Mouse (Mus musculus) E14TG2a.4 (cell line): ENCODE data around the gene Pitpnm1.

ENCODE experiments used
- H3K27me3 ChIP-seq: 2 replicates; pipeline ENCODE4 v1.6.1; 2014; ENCODE audit warnings: low read length, control low read depth; ENCODE audit not compliant: insufficient read depth
- H3K36me3 ChIP-seq: 2 replicates; pipeline ENCODE4 v1.6.1; 2014; ENCODE audit warnings: low read length, control low read depth; ENCODE audit not compliant: insufficient read depth
- H3K4me1 ChIP-seq: replicated peaks from 2 replicates; pipeline ENCODE4 v1.6.1; 2014; ENCODE audit warnings: low read depth, low read length, control low read depth
- H3K4me3 ChIP-seq: replicated peaks from 2 replicates; pipeline ENCODE4 v1.5.1; 2014; ENCODE audit warnings: mild to moderate bottlenecking, low read length
- H3K9me3 ChIP-seq: 2 replicates; pipeline ENCODE4 v1.6.1; 2014; ENCODE audit warnings: low read length, control low read depth
- CTCF ChIP-seq: conservative IDR thresholded peaks from 2 replicates; pipeline ENCODE4 v1.5.1; 2014; ENCODE audit warnings: low read length
- NANOG ChIP-seq: IDR thresholded peaks from 2 replicates; pipeline ENCODE4 v1.6.1; 2014; ENCODE audit warnings: borderline replicate concordance, low read length, mixed read lengths
- POU5F1 ChIP-seq: IDR thresholded peaks from 2 replicates; pipeline ENCODE4 v1.6.1; 2014; ENCODE audit warnings: low read length, borderline replicate concordance

Gene Pitpnm1

DNA sequence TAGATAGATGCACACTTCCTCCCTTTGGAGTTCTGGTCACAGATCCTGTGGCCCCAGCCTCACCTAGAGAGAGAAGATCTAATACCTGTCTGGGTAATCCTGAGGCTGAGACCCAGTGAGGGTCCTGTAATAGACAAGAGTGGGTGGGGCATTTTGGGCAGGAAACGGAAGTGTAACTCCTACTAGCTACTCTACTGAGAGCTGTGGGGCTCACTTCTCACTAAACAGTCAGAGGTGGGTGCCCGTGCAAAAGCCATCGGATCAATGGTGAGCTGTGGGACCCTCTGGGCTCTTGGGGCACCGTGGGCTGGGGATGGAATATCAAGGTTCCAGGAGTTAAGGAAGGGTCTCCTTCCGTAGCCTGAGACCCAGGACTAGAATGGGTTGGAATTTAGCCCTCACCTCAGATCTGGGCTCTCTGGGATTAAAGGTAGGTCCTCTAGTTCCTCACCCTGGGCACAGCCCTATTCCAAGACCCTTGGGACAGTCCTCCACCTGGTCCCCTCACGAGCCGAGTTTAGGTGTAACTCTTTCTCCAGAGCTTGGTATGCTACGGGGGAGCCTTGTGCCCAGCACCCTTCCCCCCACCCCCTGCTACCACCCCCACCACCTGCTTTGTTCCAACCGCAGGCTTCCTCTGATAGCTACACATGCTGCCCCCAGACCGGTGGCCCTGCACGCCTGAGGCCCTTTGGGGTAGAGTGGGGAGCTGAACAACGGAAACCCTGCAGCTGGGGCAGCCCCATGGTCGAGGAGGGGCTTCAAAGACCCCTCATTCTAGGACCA, 54.8 kb downstream of the Pitpnm1 start:
- H3K9me3 ChIP-seq = no peaks in the 10 kb centered on the region
- H3K4me1 ChIP-seq = peaks cover 79% of the 10 kb centered on the region
- peak overlapping the region; percentile 72 for H3K4me3 ChIP-seq
- TF ChIP-seq NANOG = no peak
- no peak for TF ChIP-seq POU5F1
- TF ChIP-seq CTCF = no peak
- no peaks in the 10 kb centered on the region for H3K27me3 ChIP-seq
- peaks cover 85% of the 10 kb centered on the region for H3K36me3 ChIP-seq

DNA sequence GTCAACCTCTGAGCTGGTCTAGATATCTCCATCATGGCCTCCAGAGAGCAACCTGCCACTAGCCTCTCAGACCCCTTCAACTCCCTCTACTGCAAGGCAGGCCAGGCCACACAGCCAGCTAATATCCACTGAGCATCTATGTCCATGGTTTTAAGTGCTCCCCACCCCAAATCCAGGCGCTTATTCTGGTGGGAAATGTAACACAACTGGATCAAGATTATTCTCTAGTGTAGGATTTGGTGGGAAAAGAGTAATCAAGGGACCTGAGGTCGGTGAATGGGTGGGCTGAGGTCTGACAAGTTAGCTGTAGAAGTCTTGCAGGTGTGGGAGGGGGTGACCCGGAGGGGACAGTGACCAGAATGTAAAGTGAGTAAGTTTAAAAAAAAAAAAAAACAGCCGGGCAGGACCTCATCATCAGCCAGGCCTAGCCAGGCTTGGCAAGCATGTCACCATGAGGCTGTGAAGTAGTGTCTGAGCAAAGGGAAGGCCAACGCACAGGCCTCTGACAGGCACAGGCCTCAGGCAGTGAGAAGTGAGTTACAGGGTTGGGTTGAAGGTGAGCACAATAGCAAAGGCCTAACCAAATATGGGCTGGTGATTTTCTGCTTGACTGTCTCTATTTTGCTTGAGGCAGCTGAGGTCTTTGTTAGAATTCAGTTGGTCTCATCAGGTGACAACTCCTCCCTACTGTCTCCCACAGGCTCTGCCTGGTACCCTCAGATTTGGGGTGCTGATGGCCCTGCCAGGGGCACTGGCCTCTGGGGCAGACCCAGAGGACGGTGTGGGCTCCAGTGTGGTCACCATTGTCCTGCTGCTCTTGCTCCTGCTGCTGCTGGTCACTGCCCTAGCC, 55.6 kb downstream of the Pitpnm1 start:
- Histone ChIP-seq H3K36me3 (peaks cover 82% of the 10 kb centered on the region), H3K9me3 (no peaks in the 10 kb centered on the region), H3K27me3 (no peaks in the 10 kb centered on the region), H3K4me3 (peak overlapping the region; percentile 72), H3K4me1 (peaks cover 71% of the 10 kb centered on the region)
- TF ChIP-seq CTCF = no peak
- no peak for TF ChIP-seq NANOG
- no peak for TF ChIP-seq POU5F1

DNA sequence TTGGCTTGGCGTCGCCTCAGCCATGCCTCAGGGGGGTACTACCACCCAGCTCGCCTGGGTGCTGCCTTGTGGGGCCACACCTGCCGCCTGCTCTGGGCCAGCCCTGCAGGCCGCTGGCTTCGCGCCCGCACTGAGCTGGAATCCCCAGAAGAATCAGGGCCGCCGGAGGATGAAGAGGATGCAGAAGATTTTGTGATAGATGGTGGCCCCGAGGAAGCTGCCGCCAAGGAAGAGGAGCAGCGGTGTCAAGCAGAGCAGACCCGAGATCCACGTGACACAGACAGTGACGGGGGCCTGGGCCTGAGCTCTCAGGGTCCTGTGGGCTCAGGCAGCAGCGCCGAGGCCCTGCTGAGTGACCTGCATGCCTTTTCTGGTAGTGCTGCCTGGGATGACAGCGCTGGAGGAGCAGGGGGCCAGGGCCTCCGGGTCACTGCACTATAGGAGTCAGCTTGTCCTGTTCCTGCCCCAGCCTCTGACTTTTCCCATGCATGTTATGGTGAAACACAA, 56.3 kb downstream of the Pitpnm1 start:
- H3K9me3 ChIP-seq = no peaks in the 10 kb centered on the region
- H3K27me3 ChIP-seq = no peaks in the 10 kb centered on the region
- H3K4me1 ChIP-seq = peaks cover 68% of the 10 kb centered on the region
- H3K36me3 ChIP-seq = peaks cover 82% of the 10 kb centered on the region
- H3K4me3 ChIP-seq = peak overlapping the region; percentile 72
- no peak for TF ChIP-seq CTCF
- TF ChIP-seq NANOG = no peak
- TF ChIP-seq POU5F1 = no peak

DNA sequence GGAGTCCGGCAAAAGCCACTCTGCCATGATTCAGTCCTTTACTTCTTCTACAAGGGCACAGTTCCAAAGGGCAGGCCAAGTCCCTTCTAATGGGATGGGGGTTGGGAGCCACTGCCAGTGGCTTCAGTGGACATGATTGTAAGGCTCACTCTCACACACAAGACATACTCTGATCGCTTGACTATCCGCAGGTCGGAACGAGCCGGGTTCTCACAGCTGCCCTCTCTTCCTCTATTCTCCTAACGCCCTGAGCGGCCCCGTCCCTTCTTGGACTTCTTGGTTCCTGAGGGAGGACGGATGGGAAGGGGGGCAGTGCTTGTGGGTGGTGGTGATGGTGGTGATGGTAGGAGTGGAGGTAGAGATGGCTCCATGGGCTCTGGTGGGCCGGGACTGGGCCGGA, 57.0 kb downstream of the Pitpnm1 start:
- Histone ChIP-seq H3K4me3 (no peak overlapping the region), H3K4me1 (peaks cover 68% of the 10 kb centered on the region), H3K9me3 (no peaks in the 10 kb centered on the region), H3K27me3 (no peaks in the 10 kb centered on the region), H3K36me3 (peaks cover 84% of the 10 kb centered on the region)
- TF ChIP-seq CTCF (no peak), NANOG (no peak)

DNA sequence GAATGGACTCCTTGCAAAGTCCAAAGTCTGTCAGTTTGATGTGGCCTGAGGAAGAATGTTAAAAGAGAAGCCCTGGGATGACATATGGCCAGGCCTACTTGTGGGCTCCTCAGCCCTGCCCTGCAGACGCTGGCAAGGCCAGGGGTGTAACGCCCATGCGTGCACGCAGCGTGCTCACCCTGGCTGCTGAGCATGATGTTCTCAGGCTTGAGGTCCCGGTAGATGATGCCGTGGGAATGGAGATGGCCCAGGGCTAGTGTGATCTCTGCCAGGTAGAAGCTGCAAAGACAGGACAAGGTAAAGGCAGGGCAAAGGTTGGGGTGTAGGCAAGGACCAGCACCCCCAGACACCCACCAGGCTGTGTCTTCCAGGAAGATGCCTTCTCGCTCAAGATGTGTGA, 59.3 kb downstream of the Pitpnm1 start:
- H3K9me3 ChIP-seq = no peaks in the 10 kb centered on the region
- peaks cover 64% of the 10 kb centered on the region for H3K36me3 ChIP-seq
- no peak overlapping the region for H3K4me3 ChIP-seq
- H3K27me3 ChIP-seq = no peaks in the 10 kb centered on the region
- TF ChIP-seq POU5F1 (no peak), CTCF (no peak), NANOG (no peak)
- peaks cover 63% of the 10 kb centered on the region for H3K4me1 ChIP-seq

DNA sequence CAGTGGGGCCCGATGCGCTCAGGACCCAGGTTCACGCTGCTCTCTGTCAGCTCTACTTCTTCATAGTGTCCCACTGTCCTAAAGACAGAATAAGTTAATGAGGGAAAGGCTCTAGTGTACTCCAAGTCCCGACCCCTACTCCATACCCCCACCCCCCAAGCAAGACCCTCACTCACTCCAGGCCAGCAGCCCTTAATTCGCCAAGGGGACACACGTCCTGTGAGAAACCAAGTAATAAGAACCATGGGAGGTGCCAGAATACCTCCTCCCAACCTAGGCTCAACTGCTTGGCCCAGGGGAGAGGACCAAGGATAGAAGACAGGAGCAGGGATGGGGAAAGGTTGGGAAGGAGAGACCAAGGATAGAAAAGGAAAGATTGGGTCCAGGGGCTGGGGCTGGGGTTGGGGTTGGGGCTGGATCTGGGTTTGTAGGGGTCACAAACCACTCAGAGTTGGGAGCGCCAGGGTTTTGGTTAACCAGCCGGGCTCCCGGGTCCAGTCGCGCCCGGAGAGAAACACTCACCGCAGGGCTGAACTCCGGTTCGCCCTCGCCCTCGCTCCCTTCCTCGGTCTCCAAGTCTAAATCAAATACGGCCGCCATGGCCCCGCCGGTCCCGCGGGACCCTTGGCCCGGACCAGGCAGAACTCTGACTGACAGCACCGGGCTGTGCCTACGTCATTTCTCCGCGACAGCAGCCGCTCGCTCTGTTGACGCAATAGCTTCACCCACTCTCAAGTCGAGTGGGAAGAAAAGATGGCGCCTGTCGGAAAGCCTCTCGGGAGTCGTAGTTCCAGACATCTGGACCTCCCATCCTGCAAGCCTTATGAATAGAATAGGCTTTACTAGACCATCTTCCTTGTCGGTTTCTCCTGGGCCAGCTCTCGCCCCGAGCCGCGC, 63.1 kb downstream of the Pitpnm1 start, which contains the start of gene Rps6kb2:
Gene Rps6kb2, minus strand, starts transcription at position 709 of the 897 bp plus-strand sequence.
- Histone ChIP-seq H3K9me3 (no peaks in the 10 kb centered on the region), H3K27me3 (no peaks in the 10 kb centered on the region), H3K36me3 (peaks cover 38% of the 10 kb centered on the region), H3K4me1 (peaks cover 60% of the 10 kb centered on the region), H3K4me3 (peak within 1 kb of the TSS; percentile 89)
- TF ChIP-seq POU5F1 (no peak), CTCF (no peak), NANOG (no peak)

DNA sequence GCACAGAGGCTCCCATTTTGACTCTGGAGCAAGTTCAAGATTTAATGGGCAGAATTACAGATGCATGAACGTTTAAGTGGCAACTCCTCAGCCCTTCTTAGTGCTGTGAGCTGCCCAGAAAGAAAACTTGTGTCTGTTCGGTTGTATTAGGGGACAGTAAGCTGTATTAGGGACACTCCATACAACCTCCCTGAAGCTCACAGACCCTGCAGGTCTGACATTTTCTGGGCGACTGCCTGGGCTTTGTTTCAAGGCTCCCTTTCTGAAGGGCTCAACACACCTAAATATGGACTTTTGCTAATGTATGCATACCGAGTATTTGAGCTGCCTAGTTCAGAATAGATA, 63.7 kb downstream of the Pitpnm1 start:
- no peaks in the 10 kb centered on the region for H3K27me3 ChIP-seq
- peaks cover 32% of the 10 kb centered on the region for H3K36me3 ChIP-seq
- no peaks in the 10 kb centered on the region for H3K9me3 ChIP-seq
- TF ChIP-seq NANOG (no peak), POU5F1 (no peak), CTCF (no peak)
- peak overlapping the region; percentile 89 for H3K4me3 ChIP-seq
- H3K4me1 ChIP-seq = peaks cover 66% of the 10 kb centered on the region
